Mouse (Mus musculus) stomach, postnatal 0 days (tissue): ENCODE data around the gene Hectd4. TPM values are rescaled to one million over a fixed set of nuclear protein-coding genes. Genes with fewer than 3 reads are reported as not detected.

ENCODE experiments used
- ATAC-seq: fragments of 200-750 bp; cut with Nextera tagmentation; 2 replicates; pipeline ENCODE4 v1.8.0; 2017; ENCODE audit not compliant: low FRiP score, low TSS enrichment
- DNase-seq: peaks from one replicate; pipeline ENCODE4 v3.0.0-alpha.2; 2016; ENCODE audit warnings: low spot score
- H3K27ac ChIP-seq: fragments of 300-500 bp; sonication (generic); replicated peaks from 2 replicates; pipeline ENCODE4 v1.5.1; 2014; ENCODE audit warnings: mild to moderate bottlenecking, control low read depth
- H3K27me3 ChIP-seq: fragments of 300-500 bp; sonication (generic); 2 replicates; pipeline ENCODE4 v1.6.1; 2014; ENCODE audit warnings: low read length; ENCODE audit not compliant: control insufficient read depth, insufficient read depth
- H3K36me3 ChIP-seq: fragments of 300-500 bp; sonication (generic); 2 replicates; pipeline ENCODE4 v1.6.1; 2014; ENCODE audit warnings: low read length, mixed read lengths; ENCODE audit not compliant: control insufficient read depth, insufficient read depth
- H3K4me1 ChIP-seq: fragments of 300-500 bp; sonication (generic); replicated peaks from 2 replicates; pipeline ENCODE4 v1.6.1; 2014; ENCODE audit warnings: antibody characterized with exemption; ENCODE audit not compliant: control insufficient read depth, insufficient read depth
- H3K4me2 ChIP-seq: fragments of 300-500 bp; sonication (generic); replicated peaks from 2 replicates; pipeline ENCODE4 v1.6.1; 2014; ENCODE audit warnings: low read depth, mild to moderate bottlenecking, control low read depth, moderate library complexity
- H3K4me3 ChIP-seq: fragments of 300-500 bp; sonication (generic); 2 replicates; pipeline ENCODE4 v1.5.1; 2014; ENCODE audit warnings: low read depth, low read length, control low read depth
- H3K9ac ChIP-seq: fragments of 300-500 bp; sonication (generic); 2 replicates; pipeline ENCODE4 v1.6.1; 2014; ENCODE audit warnings: mild to moderate bottlenecking, low read length, control low read depth, mixed read lengths
- H3K9me3 ChIP-seq: fragments of 300-500 bp; sonication (generic); 2 replicates; pipeline ENCODE4 v1.6.1; 2016; ENCODE audit warnings: low read length; ENCODE audit not compliant: control insufficient read depth
- CTCF ChIP-seq: IDR thresholded peaks from 2 replicates; pipeline ENCODE4 v1.5.1; 2016; ENCODE audit warnings: antibody characterized with exemption, low read depth, mild to moderate bottlenecking, moderate library complexity
- EP300 ChIP-seq: optimal IDR thresholded peaks from 2 replicates; pipeline ENCODE3; 2016; ENCODE audit warnings: antibody characterized with exemption
- WGBS: fragments of 180-500 bp; shearing (Covaris S2); extraction: QIAGEN DNeasy Blood & Tissue Kit; methylation state at CpG from one replicate; pipeline ENCODE4 v1.1.7; 2014; 5-methylcytosine and 5-hydroxymethylcytosine counted together
- polyA plus RNA-seq: library from polyadenylated mRNA; unstranded; fragments of >200 nt; fragmentation: Nextera tagmentation; extraction: Ambion mirVana; gene quantifications from 2 replicates; pipeline ENCODE4 v1.2.1, GENCODE M21; 2015

Gene Hectd4
- polyA plus RNA-seq, result 1.7 TPM in 2 replicates

DNA sequence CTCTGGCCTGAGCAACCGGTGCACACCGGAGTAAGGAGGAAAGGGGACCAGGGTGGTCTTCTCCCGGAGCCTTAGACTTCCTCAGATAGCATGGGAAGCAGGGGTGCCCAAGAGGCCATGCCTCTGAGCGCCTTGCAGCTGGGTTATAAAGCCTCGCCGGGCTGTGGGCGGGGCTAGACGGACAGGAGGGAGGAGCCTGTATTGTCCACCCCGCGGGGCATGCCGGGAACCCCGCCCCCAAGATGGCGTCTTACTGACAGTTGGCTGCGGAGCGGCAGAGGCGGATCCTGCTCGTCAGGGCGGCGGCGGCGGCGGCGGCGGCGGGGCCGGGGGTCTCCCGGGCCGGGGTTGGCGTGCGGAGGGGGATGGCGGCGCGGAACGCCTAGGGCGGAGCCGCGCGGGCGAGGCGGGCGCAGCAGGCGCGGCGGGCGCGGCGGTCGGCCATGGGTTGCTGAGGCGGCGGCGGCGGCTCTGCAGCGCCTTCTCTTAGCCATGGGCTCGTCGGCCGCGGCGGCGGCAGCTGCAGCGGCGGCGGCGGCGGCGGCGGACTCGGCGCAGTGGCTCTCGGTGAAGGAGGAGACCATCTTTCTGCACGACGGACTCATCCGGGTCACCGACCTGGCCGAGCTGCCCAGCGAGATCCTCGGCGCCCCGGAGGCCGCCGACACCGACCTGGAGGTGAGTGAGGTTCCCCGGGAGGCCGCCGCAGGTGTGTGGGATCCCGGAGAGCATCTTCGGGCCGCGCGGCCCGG is at the start of gene Hectd4:
Gene Hectd4, plus strand, starts transcription at position 240 of the 752 bp plus-strand sequence.
- Histone ChIP-seq H3K9ac (peak within 1 kb of the TSS; percentile 93), H3K27me3 (no peaks in the 10 kb centered on the region), H3K9me3 (no peaks in the 10 kb centered on the region), H3K27ac (peak within 1 kb of the TSS; percentile 88), H3K36me3 (no peaks in the 10 kb centered on the region), H3K4me1 (peaks cover 3% of the 10 kb centered on the region; the same call in 1 of the 2 replicates), H3K4me3 (peak within 1 kb of the TSS; percentile 91), H3K4me2 (peak within 1 kb of the TSS; percentile 58)
- TF ChIP-seq EP300, result no peak
- TF ChIP-seq CTCF, result no peak
- WGBS, result under 1% methylated on average over 53 of the region's 90 CpGs
- DNase-seq, result peak; percentile 99
- peak; percentile 92 for ATAC-seq

DNA sequence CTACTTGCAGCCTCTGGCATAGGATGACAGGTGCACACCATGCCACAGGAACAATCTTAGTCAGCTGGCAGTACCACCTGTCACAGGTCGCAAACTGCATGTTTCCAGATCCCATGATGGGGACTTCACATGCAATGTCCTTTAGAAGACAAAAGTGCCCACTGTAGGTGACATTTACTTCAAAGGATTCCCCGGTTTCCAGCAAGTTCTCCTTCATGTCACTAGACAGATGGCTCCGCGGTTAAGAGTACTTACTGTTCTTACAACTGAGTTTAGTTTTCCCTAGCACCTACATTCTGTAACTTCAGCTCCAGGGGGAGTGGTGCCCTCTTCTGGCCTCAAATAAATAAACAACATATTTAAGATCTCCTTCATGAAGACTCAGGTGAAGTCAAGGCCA is 47.2 kb upstream of the Hectd4 start:
- Histone ChIP-seq H3K36me3 (peaks cover 3% of the 10 kb centered on the region; the same call in 1 of the 2 replicates), H3K4me3 (no peak overlapping the region), H3K27me3 (no peaks in the 10 kb centered on the region), H3K27ac (no peak overlapping the region), H3K4me1 (no peaks in the 10 kb centered on the region), H3K4me2 (no peak overlapping the region), H3K9me3 (no peaks in the 10 kb centered on the region), H3K9ac (no peak overlapping the region)
- no peak for TF ChIP-seq EP300
- TF ChIP-seq CTCF, result peak; percentile 55
- no peak for DNase-seq
- no peak for ATAC-seq
- WGBS, result 86% methylated on average over 4 of the region's 4 CpGs

DNA sequence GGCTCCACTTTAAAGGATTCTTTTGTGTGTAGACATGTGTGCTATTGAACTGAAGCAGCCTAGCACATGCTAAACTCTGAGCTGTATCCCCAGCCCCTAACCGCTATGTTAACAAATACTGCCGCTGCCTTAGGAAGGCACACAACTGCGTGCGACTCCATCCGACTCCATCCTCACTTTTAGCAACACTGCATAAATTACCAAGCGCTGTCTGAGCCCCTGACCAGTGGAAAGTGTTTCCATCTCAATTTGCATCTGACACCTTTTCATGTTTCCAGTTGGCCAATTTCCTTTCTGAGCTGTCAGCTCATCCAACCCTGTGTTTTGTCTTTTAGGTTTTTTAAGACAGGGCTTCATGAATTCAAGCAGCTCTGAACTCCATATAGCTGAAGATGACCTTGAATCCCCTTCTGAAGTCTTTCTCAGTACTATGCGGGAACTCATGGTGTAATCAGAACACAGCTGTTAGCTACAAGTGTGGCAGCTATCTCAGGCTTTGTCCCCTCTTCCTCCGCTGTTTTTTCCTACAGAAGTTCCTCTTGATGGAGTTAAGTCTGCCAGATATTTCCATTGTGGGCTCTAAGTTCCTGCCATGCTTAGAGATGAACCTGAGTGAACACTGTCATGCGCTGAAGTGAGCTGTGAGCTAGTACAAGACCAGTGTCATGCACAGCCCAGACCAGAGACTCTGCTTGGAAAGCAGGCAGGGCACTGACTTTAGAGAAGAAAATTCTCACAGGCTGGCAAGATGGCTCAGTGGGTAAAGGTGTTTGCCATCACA is 40.8 kb upstream of the Hectd4 start:
- Histone ChIP-seq H3K4me2 (no peak overlapping the region), H3K27me3 (no peaks in the 10 kb centered on the region), H3K36me3 (no peaks in the 10 kb centered on the region; the same call in 1 of the 2 replicates), H3K27ac (no peak overlapping the region), H3K4me3 (no peak overlapping the region), H3K9me3 (no peaks in the 10 kb centered on the region), H3K4me1 (no peaks in the 10 kb centered on the region), H3K9ac (no peak overlapping the region)
- DNase-seq (no peak), ATAC-seq (no peak)
- TF ChIP-seq CTCF (no peak), EP300 (no peak)
- 70% methylated on average over 9 of the region's 9 CpGs for WGBS

DNA sequence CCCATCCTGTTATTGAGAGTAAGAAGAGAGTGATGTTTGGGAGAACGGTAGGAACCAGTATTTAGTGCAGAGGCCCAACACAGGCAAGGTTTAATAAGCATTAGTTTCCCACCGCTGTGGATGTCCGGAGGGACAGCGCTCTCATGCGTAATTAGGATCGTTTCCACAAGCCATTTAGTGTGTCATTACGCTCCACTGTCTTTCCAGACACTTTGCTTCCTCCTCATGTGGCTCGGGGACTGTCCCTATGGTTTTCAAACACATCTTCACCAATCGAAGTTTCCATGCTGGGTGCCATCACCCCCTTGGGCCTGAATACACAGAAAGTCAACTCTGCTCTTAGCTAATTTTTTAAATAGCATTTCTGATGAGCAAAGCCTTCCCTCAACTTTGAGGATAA is 36.8 kb upstream of the Hectd4 start:
- TF ChIP-seq EP300 (no peak), CTCF (no peak)

DNA sequence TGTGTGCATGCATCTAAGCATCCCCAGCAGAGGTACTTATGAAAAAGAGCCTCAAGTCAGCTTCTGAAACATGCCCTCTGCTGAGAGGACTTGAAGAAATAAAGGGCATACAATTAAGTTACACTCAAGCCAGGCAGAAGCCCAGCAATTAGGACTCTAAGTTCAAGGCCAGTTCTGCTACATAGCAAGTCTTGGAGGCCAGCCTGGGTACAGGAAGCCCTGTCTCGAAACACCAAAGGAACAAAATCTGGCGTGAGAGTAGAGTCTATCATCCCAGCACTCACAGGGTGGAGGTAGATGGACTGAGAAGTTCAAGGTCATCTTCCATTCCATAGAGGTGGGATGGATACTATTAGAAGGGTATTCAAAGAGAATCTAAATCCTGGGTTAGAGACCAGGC is 35.6 kb upstream of the Hectd4 start:
- WGBS, result 72% methylated on average over 2 of the region's 2 CpGs
- no peaks in the 10 kb centered on the region for H3K9me3 ChIP-seq
- DNase-seq, result no peak
- no peaks in the 10 kb centered on the region; the same call in 1 of the 2 replicates for H3K36me3 ChIP-seq
- no peak overlapping the region for H3K4me3 ChIP-seq
- no peaks in the 10 kb centered on the region; the same call in 1 of the 2 replicates for H3K4me1 ChIP-seq
- H3K27me3 ChIP-seq, result no peaks in the 10 kb centered on the region
- no peak overlapping the region for H3K27ac ChIP-seq
- no peak overlapping the region for H3K4me2 ChIP-seq
- TF ChIP-seq EP300 (no peak), CTCF (no peak)
- H3K9ac ChIP-seq, result no peak overlapping the region
- ATAC-seq, result no peak

More for the DNA sequence above, 36.8 kb upstream of the Hectd4 start:
- Histone ChIP-seq H3K36me3 (no peaks in the 10 kb centered on the region; the same call in 1 of the 2 replicates), H3K9me3 (no peaks in the 10 kb centered on the region), H3K4me1 (no peaks in the 10 kb centered on the region), H3K27ac (no peak overlapping the region), H3K27me3 (no peaks in the 10 kb centered on the region), H3K4me3 (no peak overlapping the region), H3K4me2 (no peak overlapping the region), H3K9ac (no peak overlapping the region)
- 92% methylated on average over 9 of the region's 9 CpGs for WGBS
- ATAC-seq (no peak), DNase-seq (no peak)
